8 mouse cellular contexts compared by ENCODE assay signal in genomic region chr8:124314803-124315202, GRCm38 (mm10).
A peak's percentile ranks its signal among the peaks of the same experiment; 100 is the strongest.
DNase-seq lines count a peak whose midpoint lies in the region; ATAC-seq and TF ChIP-seq lines count a peak whose summit lies in the region.

No protein-coding gene starts in this region.

- peak; percentile 59 for DNase-seq in layer of hippocampus, adult 11-12 months (ENCODE audit: low spot score)
- DNase-seq in layer of hippocampus, postnatal 14 days (ENCODE audit: low spot score in 2 of 2), result no peak
- peak; percentile 85 for DNase-seq in brain, embryonic 14.5 days (ENCODE audit: low read depth)
- DNase-seq in hindbrain, embryonic 14.5 days (ENCODE audit: low spot score), result peak; percentile 48
- peak; percentile 94 for DNase-seq in midbrain, embryonic 11.5 days (ENCODE audit: low spot score, missing footprints)
- no peak for DNase-seq in frontal cortex, adult 2 months (ENCODE audit: extremely low spot score in 1 of 2, low spot score in 1 of 2)
- DNase-seq in cerebellum, adult 9-10 months, result no peak
- DNase-seq in gastrocnemius, postnatal 14 days, result no peak

- no peak overlapping the region for H3K4me2 ChIP-seq in hindbrain, embryonic 14.5 days (replicated peaks)
- H3K4me2 ChIP-seq in midbrain, embryonic 11.5 days, result no peak overlapping the region

- no peak for TF ChIP-seq POLR2A in brain, embryonic 14.5 days (IDR thresholded peaks at IDR 0.05; ENCODE audit: borderline replicate concordance, extremely low read depth, insufficient read depth, insufficient read length, poor library complexity, severe bottlenecking)

- TF ChIP-seq CTCF in brain, embryonic 14.5 days (IDR thresholded peaks at IDR 0.05; ENCODE audit: borderline replicate concordance, extremely low read depth, insufficient read depth, insufficient read length), result peak; percentile 60; the same call in 1 of the 2 replicates

- H3K36me3 ChIP-seq in hindbrain, embryonic 14.5 days (replicated peaks; ENCODE audit: control insufficient read depth, insufficient read depth), result no peaks in the 10 kb centered on the region; the same call in 1 of the 2 replicates
- no peaks in the 10 kb centered on the region for H3K36me3 ChIP-seq in midbrain, embryonic 11.5 days (ENCODE audit: control insufficient read depth, insufficient read depth, low read length)

- H3K9me3 ChIP-seq in hindbrain, embryonic 14.5 days (ENCODE audit: control insufficient read depth, low read length), result no peaks in the 10 kb centered on the region
- H3K9me3 ChIP-seq in midbrain, embryonic 11.5 days (ENCODE audit: control insufficient read depth, low read length), result no peaks in the 10 kb centered on the region

- no peak overlapping the region for H3K9ac ChIP-seq in hindbrain, embryonic 14.5 days
- H3K9ac ChIP-seq in midbrain, embryonic 11.5 days (ENCODE audit: low read length), result peak overlapping the region; percentile 35

- peak overlapping the region; percentile 21; the same call in 1 of the 2 replicates for H3K27ac ChIP-seq in hindbrain, embryonic 14.5 days
- H3K27ac ChIP-seq in midbrain, embryonic 11.5 days (ENCODE audit: low read depth, low read length), result peak overlapping the region; percentile 80

- WGBS in hindbrain, embryonic 14.5 days, result 25% methylated on average over 10 of the region's 10 CpGs
- WGBS in midbrain, embryonic 11.5 days, result 35% methylated on average over 10 of the region's 10 CpGs

- peaks cover 31% of the 10 kb centered on the region for H3K4me1 ChIP-seq in hindbrain, embryonic 14.5 days (replicated peaks; ENCODE audit: control insufficient read depth, insufficient read depth, low read length)
- H3K4me1 ChIP-seq in midbrain, embryonic 11.5 days (ENCODE audit: control insufficient read depth, insufficient read depth, low read length), result peaks cover 12% of the 10 kb centered on the region

- no peak overlapping the region for H3K4me3 ChIP-seq in hindbrain, embryonic 14.5 days (replicated peaks; ENCODE audit: low read length)
- no peak overlapping the region for H3K4me3 ChIP-seq in midbrain, embryonic 11.5 days (ENCODE audit: low read depth, low read length)

- H3K27me3 ChIP-seq in hindbrain, embryonic 14.5 days (ENCODE audit: control insufficient read depth, insufficient read depth, low read length), result no peaks in the 10 kb centered on the region
- no peaks in the 10 kb centered on the region for H3K27me3 ChIP-seq in midbrain, embryonic 11.5 days (ENCODE audit: control insufficient read depth, insufficient read depth, low read length)

- ATAC-seq in hindbrain, embryonic 14.5 days (ENCODE audit: low FRiP score), result peak; percentile 25; the same call in 1 of the 2 replicates
- peak; percentile 85 for ATAC-seq in midbrain, embryonic 11.5 days (ENCODE audit: low FRiP score)

- intact Hi-C loops in gastrocnemius, postnatal 14 days (cut with DNase I; ENCODE audit: low total_unique reads), result no loop called here

Comparison
In these comparisons a context has a peak if more than half of its experiments do, and no peak if none do; other contexts are left out.
1. DNase-seq: peak in layer of hippocampus, adult 11-12 months (single experiment), brain, embryonic 14.5 days (single experiment), hindbrain, embryonic 14.5 days (single experiment) and midbrain, embryonic 11.5 days (single experiment); none in layer of hippocampus, postnatal 14 days (0 of 2), frontal cortex, adult 2 months (0 of 2), cerebellum, adult 9-10 months (single experiment) and gastrocnemius, postnatal 14 days (single experiment).